Mouse (Mus musculus) adipose tissue, adult 10 weeks (tissue): ENCODE measurements around the gene Amh. TPM values are rescaled to one million over a fixed set of nuclear protein-coding genes. Genes with fewer than 3 reads are reported as not detected.

Source experiments
- polyA plus RNA-seq: library from polyadenylated mRNA; stranded (reverse); fragments of 350-450 nt; fragmentation: Illumina TruSeq; extraction: RNeasy Lipid Tissue Mini Kit (QIAGEN cat#74804); gene quantifications from one replicate; pipeline ENCODE4 v1.2.3, GENCODE M21; 2014; ENCODE audit warnings: low read depth, low replicate concordance

Amh gene
- 0.19 TPM for polyA plus RNA-seq

GRCm38 (mm10) chr10:80804916-80805315 lies at the start of gene Amh:
TSS of gene Amh (plus strand) at chr10:80805243.

GRCm38 (mm10) chr10:80798150-80799006 lies 6.7 kb upstream of the Amh start, which contains the start of the genes Sf3a2 and Plekhj1:
TSS of gene Sf3a2 (plus strand) at chr10:80798198.
TSS of gene Plekhj1 (minus strand) at chr10:80798626.

GRCm38 (mm10) chr10:80813366-80813765 lies 8.3 kb downstream of the Amh start, which contains the start of gene Jsrp1:
TSS of gene Jsrp1 (minus strand) at chr10:80813498.

GRCm38 (mm10) chr10:80826151-80827062 lies 21.4 kb downstream of the Amh start, which contains the start of gene Oaz1:
TSS of gene Oaz1 (plus strand) at chr10:80826656.

GRCm38 (mm10) chr10:80843931-80844547 lies 39.0 kb downstream of the Amh start, which contains the start of gene Lingo3:
TSS of gene Lingo3 (minus strand) at chr10:80844039.

GRCm38 (mm10) chr10:80854913-80855748 lies 50.1 kb downstream of the Amh start, which contains the start of the genes Lsm7 and Sppl2b:
TSS of gene Lsm7 (minus strand) at chr10:80855209.
TSS of gene Sppl2b (plus strand) at chr10:80855275.

Other genes starting within 250 kb of the Amh start
- gene Rexo1, start 243.7 kb upstream of the Amh start, polyA plus RNA-seq, result 24.3 TPM
- 16.1 TPM for gene Klf16, start 227.9 kb upstream of the Amh start, polyA plus RNA-seq
- 72.8 TPM for gene Abhd17a, start 214.9 kb upstream of the Amh start, polyA plus RNA-seq
- gene Scamp4, start 202.4 kb upstream of the Amh start, polyA plus RNA-seq, result 49.8 TPM
- 3.3 TPM for gene Adat3, start 202.4 kb upstream of the Amh start, polyA plus RNA-seq
- gene Gm49322, start 199.2 kb upstream of the Amh start, polyA plus RNA-seq, result 1.5 TPM
- gene Csnk1g2, start 182.4 kb upstream of the Amh start, polyA plus RNA-seq, result 139 TPM
- gene Btbd2, start 148.2 kb upstream of the Amh start, polyA plus RNA-seq, result 51.0 TPM
- gene Mknk2, start 127.1 kb upstream of the Amh start, polyA plus RNA-seq, result 248 TPM
- gene Mob3a, start 103.3 kb upstream of the Amh start, polyA plus RNA-seq, result 18.5 TPM
- gene Izumo4, start 103.1 kb upstream of the Amh start, polyA plus RNA-seq, result 56.3 TPM
- 80.0 TPM for gene Ap3d1, start 63.0 kb upstream of the Amh start, polyA plus RNA-seq
- gene Dot1l, start 50.0 kb upstream of the Amh start, polyA plus RNA-seq, result 37.2 TPM
- gene Sf3a2, start 7.0 kb upstream of the Amh start, polyA plus RNA-seq, result 31.2 TPM
- gene Plekhj1, start 6.6 kb upstream of the Amh start, polyA plus RNA-seq, result 48.9 TPM
- gene Jsrp1, start 8.3 kb downstream of the Amh start, polyA plus RNA-seq, result not detected
- 485 TPM for gene Oaz1, start 21.4 kb downstream of the Amh start, polyA plus RNA-seq
- gene Lingo3, start 38.8 kb downstream of the Amh start, polyA plus RNA-seq, result not detected
- 80.8 TPM for gene Lsm7, start 50.0 kb downstream of the Amh start, polyA plus RNA-seq
- 22.0 TPM for gene Sppl2b, start 50.0 kb downstream of the Amh start, polyA plus RNA-seq
- 0.10 TPM for gene Tmprss9, start 66.6 kb downstream of the Amh start, polyA plus RNA-seq
- 135 TPM for gene Timm13, start 95.7 kb downstream of the Amh start, polyA plus RNA-seq
- gene Lmnb2, start 113.0 kb downstream of the Amh start, polyA plus RNA-seq, result 11.7 TPM
- gene Gadd45b, start 124.8 kb downstream of the Amh start, polyA plus RNA-seq, result 7.9 TPM
- gene Gng7, start 209.7 kb downstream of the Amh start, polyA plus RNA-seq, result 5.7 TPM
- not detected for gene Diras1, start 220.4 kb downstream of the Amh start, polyA plus RNA-seq
- gene Slc39a3, start 232.2 kb downstream of the Amh start, polyA plus RNA-seq, result 17.6 TPM